Mouse (Mus musculus) midbrain, postnatal 0 days (tissue): ENCODE measurements around the gene Cmc1. TPM values are rescaled to one million over a fixed set of nuclear protein-coding genes. Genes with fewer than 3 reads are reported as not detected.
A peak's percentile ranks its signal among the peaks of the same experiment; 100 is the strongest.

Experiments used
- ATAC-seq: fragments of 200-750 bp; cut with Nextera tagmentation; 2 replicates; pipeline ENCODE4 v1.8.0; 2017; ENCODE audit warnings: moderate number of reproducible peaks, mild to moderate bottlenecking, moderate TSS enrichment, moderate library complexity; ENCODE audit not compliant: low FRiP score
- DNase-seq: peaks from one replicate; pipeline ENCODE4 v3.0.0-alpha.2; 2015; ENCODE audit warnings: low spot score
- H3K27ac ChIP-seq: fragments of 300-500 bp; sonication (generic); 2 replicates; pipeline ENCODE4 v1.5.1; 2014; ENCODE audit warnings: low read depth, mild to moderate bottlenecking, low read length, mixed read lengths
- H3K27me3 ChIP-seq: fragments of 300-500 bp; sonication (generic); 2 replicates; pipeline ENCODE4 v1.6.1; 2014; ENCODE audit warnings: low read length, control low read depth, mixed read lengths; ENCODE audit not compliant: insufficient read depth
- H3K36me3 ChIP-seq: fragments of 300-500 bp; sonication (generic); 2 replicates; pipeline ENCODE4 v1.6.1; 2014; ENCODE audit warnings: low read length, control low read depth, mixed read lengths; ENCODE audit not compliant: insufficient read depth
- H3K4me1 ChIP-seq: fragments of 300-500 bp; sonication (generic); 2 replicates; pipeline ENCODE4 v1.6.1; 2014; ENCODE audit warnings: mild to moderate bottlenecking, control low read depth, antibody characterized with exemption, low read length, mixed read lengths; ENCODE audit not compliant: insufficient read depth
- H3K4me2 ChIP-seq: fragments of 300-500 bp; sonication (generic); 2 replicates; pipeline ENCODE4 v1.6.1; 2014; ENCODE audit warnings: low read depth, mild to moderate bottlenecking, low read length, mixed read lengths; ENCODE audit not compliant: poor library complexity, severe bottlenecking
- H3K4me3 ChIP-seq: fragments of 300-500 bp; sonication (generic); 2 replicates; pipeline ENCODE4 v1.5.1; 2014; ENCODE audit warnings: low read depth, mild to moderate bottlenecking, low read length, moderate library complexity
- H3K9ac ChIP-seq: fragments of 300-500 bp; sonication (generic); replicated peaks from 2 replicates; pipeline ENCODE4 v1.6.1; 2014; ENCODE audit warnings: mild to moderate bottlenecking, low read length, moderate library complexity, mixed read lengths; ENCODE audit not compliant: poor library complexity, severe bottlenecking
- H3K9me3 ChIP-seq: fragments of 300-500 bp; sonication (generic); 2 replicates; pipeline ENCODE4 v1.6.1; 2016; ENCODE audit warnings: low read length, control low read depth
- CTCF ChIP-seq: IDR thresholded peaks from 2 replicates; pipeline ENCODE4 v1.5.1; 2016; ENCODE audit warnings: antibody characterized with exemption, mild to moderate bottlenecking
- WGBS: fragments of 180-500 bp; shearing (Covaris S2); extraction: QIAGEN DNeasy Blood & Tissue Kit; methylation state at CpG from one replicate; pipeline ENCODE4 v1.1.7; 2014; 5-methylcytosine and 5-hydroxymethylcytosine counted together
- polyA plus RNA-seq: library from polyadenylated mRNA; unstranded; fragments of >200 nt; fragmentation: Nextera tagmentation; extraction: Ambion mirVana; gene quantifications from 2 replicates; pipeline ENCODE4 v1.2.1, GENCODE M21; 2015
- total RNA-seq: library from RNA; depleted of rRNA; stranded (reverse); fragments of >200 nt; gene quantifications from 2 replicates; pipeline ENCODE4 v1.2.3, GENCODE M21; 2014; rRNA removed

Cmc1 gene
- total RNA-seq, result 3.2 and 6.3 TPM in 2 replicates
- 37.8 and 44.6 TPM in 2 replicates for polyA plus RNA-seq

DNA sequence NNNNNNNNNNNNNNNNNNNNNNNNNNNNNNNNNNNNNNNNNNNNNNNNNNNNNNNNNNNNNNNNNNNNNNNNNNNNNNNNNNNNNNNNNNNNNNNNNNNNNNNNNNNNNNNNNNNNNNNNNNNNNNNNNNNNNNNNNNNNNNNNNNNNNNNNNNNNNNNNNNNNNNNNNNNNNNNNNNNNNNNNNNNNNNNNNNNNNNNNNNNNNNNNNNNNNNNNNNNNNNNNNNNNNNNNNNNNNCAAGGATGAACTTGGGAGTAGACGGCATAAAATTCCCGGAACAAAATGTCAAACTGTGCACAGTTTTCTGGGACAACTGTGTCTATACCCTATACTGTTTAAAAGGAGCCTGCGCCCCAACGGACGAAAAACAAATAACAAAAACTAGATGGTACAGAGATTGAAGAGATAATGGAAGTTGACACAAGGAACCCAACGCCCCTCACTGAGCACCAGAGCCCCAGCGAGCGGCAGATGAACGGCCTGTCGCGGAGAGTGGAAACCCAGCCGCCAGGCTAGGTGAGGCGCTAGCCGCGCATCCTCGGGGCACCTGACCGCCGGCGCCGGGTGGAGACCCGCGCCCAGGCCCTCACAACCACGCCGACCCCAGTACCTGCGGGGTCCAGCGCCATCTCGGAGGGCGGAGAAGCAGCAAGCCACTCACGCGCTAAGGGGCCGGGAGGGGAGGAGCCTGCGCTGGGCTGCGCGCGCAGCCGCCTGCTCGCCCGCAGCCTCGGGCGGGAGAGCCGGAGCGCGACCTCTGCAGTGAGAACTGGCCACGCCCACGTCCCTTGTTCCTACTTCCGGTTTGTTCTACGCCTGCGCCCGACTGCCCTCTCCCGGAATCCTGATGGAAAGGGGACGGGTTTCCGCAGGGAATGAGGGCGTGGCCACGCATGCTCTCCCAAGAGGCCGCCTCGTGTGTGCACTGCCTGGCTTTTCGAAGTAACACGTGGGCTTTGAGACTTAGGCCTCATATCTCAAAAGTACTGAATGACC is at the start of gene Cmc1:
Gene Cmc1, minus strand, starts transcription at position 771 of the 996 bp plus-strand sequence.
- Histone ChIP-seq H3K9me3 (no peaks in the 10 kb centered on the region), H3K4me2 (peak within 1 kb of the TSS; percentile 52), H3K36me3 (no peaks in the 10 kb centered on the region), H3K27me3 (no peaks in the 10 kb centered on the region), H3K27ac (peak within 1 kb of the TSS; percentile 70), H3K4me1 (peaks cover 3% of the 10 kb centered on the region; the same call in 1 of the 2 replicates), H3K9ac (peak within 1 kb of the TSS; percentile 85), H3K4me3 (peak within 1 kb of the TSS; percentile 86)
- under 1% methylated on average over 58 of the region's 58 CpGs for WGBS
- ATAC-seq, result peak; percentile 95
- DNase-seq, result peak; percentile 99
- peak; percentile 56 for TF ChIP-seq CTCF

DNA sequence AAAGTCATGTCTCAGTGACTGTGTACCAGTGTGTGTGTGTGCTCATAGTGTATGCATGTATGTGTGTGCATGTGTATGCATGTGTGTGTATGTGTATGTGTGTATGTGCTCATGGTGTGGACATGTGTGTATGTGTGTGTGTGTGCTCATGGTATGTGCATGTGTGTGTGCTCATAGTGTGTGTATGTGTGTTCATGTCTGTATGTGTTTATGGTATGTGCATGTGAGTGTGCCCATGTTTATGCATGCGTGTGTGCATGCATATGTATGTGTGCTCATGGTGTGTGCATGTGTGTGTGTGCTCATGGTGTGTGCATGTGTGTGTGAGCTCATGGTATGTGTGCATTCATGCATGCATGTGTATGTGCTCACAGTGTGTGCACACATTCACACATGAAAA is 48.6 kb upstream of the Cmc1 start:
- Histone ChIP-seq H3K9ac (no peak overlapping the region), H3K9me3 (no peaks in the 10 kb centered on the region), H3K4me2 (no peak overlapping the region), H3K27ac (no peak overlapping the region), H3K4me1 (no peaks in the 10 kb centered on the region), H3K27me3 (no peaks in the 10 kb centered on the region), H3K36me3 (no peaks in the 10 kb centered on the region), H3K4me3 (no peak overlapping the region)
- no peak for ATAC-seq
- 96% methylated on average over 1 of the region's 1 CpGs for WGBS
- no peak for DNase-seq
- no peak for TF ChIP-seq CTCF

DNA sequence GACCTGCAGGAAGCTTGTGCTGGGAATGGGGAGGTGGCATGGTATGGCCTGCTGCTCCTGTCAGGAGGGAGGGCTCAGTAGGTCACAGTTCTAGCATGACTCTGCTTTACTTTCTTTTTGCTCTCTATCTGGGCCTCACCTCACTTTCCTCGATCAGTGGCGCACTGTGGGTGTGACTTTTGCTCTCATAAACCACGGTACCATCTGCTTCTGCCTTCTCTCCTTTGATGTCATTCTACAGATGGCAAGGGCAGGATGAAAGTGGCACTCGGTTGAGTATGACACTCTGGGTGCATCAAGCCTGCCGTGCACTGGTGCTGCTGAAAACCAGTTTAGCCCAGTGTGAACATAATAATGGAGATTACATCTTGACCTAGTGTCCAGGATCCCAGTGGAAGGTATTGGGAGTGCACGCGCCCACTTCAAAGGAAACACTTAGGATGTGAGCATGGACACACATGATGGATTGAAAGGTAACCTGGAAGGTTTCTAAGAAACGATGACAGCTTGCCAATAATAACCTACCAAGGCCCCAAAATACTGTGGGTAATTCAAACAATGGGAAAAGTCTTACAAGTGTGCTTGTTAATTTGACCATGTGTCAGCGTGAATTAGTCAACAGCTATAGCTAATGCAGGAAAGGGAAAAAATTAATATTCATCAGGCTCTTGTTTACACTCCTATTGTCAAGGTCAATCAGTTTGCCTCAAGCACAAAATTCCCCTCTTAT is 46.8 kb upstream of the Cmc1 start:
- Histone ChIP-seq H3K4me3 (no peak overlapping the region), H3K36me3 (no peaks in the 10 kb centered on the region), H3K9ac (no peak overlapping the region), H3K4me2 (no peak overlapping the region), H3K9me3 (no peaks in the 10 kb centered on the region), H3K27ac (no peak overlapping the region), H3K4me1 (no peaks in the 10 kb centered on the region), H3K27me3 (no peaks in the 10 kb centered on the region)
- no peak for ATAC-seq
- no peak for TF ChIP-seq CTCF
- WGBS, result 81% methylated on average over 9 of the region's 9 CpGs
- no peak for DNase-seq

DNA sequence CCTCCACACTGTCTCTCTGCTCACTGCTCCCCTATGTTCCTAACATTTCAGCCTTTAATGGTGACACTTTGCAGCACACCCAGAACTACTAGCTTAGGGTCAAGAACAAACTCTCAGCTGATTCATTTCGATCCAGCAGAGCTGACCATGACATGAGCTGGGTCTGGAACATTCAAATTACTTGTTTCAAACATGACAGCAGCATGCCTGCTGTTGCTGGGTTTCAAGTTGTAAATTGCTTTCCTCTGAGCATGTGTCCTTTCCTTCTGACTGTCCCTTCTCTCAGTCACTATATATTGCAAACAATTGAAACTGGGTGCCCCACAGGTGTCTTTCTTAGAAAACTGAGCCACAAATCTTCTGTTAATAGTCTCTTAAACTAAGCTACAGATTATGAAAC is 43.3 kb upstream of the Cmc1 start:
- H3K4me3 ChIP-seq, result no peak overlapping the region
- DNase-seq (no peak), ATAC-seq (no peak)
- H3K9me3 ChIP-seq, result no peaks in the 10 kb centered on the region
- H3K36me3 ChIP-seq, result no peaks in the 10 kb centered on the region
- WGBS, result 81% methylated on average over 1 of the region's 1 CpGs
- H3K4me2 ChIP-seq, result no peak overlapping the region
- TF ChIP-seq CTCF, result no peak
- no peak overlapping the region for H3K27ac ChIP-seq
- no peak overlapping the region for H3K9ac ChIP-seq
- H3K4me1 ChIP-seq, result no peaks in the 10 kb centered on the region
- H3K27me3 ChIP-seq, result no peaks in the 10 kb centered on the region

DNA sequence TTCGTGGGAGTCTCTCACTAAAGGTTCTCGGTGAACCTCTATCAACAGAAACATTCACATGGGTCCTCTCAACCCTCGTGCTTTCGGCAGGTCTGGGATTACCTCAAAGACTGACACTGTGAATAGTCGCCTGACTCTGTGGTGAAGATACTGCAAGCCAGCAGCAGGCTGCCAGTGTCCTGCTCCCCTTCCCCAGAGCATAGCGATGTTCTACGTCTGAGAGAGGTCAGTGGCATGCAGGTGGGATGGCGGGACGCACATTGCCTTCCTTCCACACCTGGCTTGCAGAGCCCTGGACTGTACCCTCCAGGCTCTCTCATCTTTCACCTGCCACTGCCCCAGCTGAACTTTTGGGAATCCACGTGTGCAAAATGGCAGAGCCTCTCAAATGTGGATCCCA is 41.3 kb upstream of the Cmc1 start:
- Histone ChIP-seq H3K27ac (no peak overlapping the region), H3K9ac (no peak overlapping the region), H3K36me3 (no peaks in the 10 kb centered on the region), H3K9me3 (no peaks in the 10 kb centered on the region), H3K4me3 (no peak overlapping the region), H3K4me2 (no peak overlapping the region), H3K27me3 (no peaks in the 10 kb centered on the region), H3K4me1 (no peaks in the 10 kb centered on the region)
- DNase-seq (no peak), ATAC-seq (no peak)
- no peak for TF ChIP-seq CTCF
- 86% methylated on average over 10 of the region's 10 CpGs for WGBS
